Mouse (Mus musculus) midbrain, embryonic 12.5 days (tissue): ENCODE data around the gene Gal3st1. TPM values are rescaled to one million over a fixed set of nuclear protein-coding genes. Genes with fewer than 3 reads are reported as not detected.

ENCODE experiments used
- ATAC-seq: fragments of 200-750 bp; cut with Nextera tagmentation; 2 replicates; pipeline ENCODE4 v1.8.0; 2017; ENCODE audit warnings: low read depth, moderate TSS enrichment, moderate library complexity; ENCODE audit not compliant: low FRiP score
- H3K27ac ChIP-seq: fragments of 300-500 bp; sonication (generic); replicated peaks from 2 replicates; pipeline ENCODE4 v1.5.1; 2016; ENCODE audit warnings: mild to moderate bottlenecking
- H3K27me3 ChIP-seq: fragments of 300-500 bp; sonication (generic); 2 replicates; pipeline ENCODE4 v1.6.1; 2016; ENCODE audit warnings: mild to moderate bottlenecking
- H3K36me3 ChIP-seq: fragments of 300-500 bp; sonication (generic); 2 replicates; pipeline ENCODE4 v1.6.1; 2016
- H3K4me1 ChIP-seq: fragments of 300-500 bp; sonication (generic); 2 replicates; pipeline ENCODE4 v1.6.1; 2016
- H3K4me2 ChIP-seq: fragments of 300-500 bp; sonication (generic); replicated peaks from 2 replicates; pipeline ENCODE4 v1.6.1; 2016; ENCODE audit warnings: mild to moderate bottlenecking, moderate library complexity
- H3K4me3 ChIP-seq: fragments of 300-500 bp; sonication (generic); 2 replicates; pipeline ENCODE4 v1.5.1; 2016; ENCODE audit warnings: mild to moderate bottlenecking
- H3K9ac ChIP-seq: fragments of 300-500 bp; sonication (generic); replicated peaks from 2 replicates; pipeline ENCODE4 v1.6.1; 2016; ENCODE audit warnings: mild to moderate bottlenecking, moderate library complexity
- H3K9me3 ChIP-seq: fragments of 300-500 bp; sonication (generic); 2 replicates; pipeline ENCODE4 v1.6.1; 2016; ENCODE audit warnings: mild to moderate bottlenecking
- WGBS: fragments of 180-500 bp; shearing (Covaris S2); methylation state at CpG from one replicate; pipeline ENCODE4 v1.1.7; 2016; 5-methylcytosine and 5-hydroxymethylcytosine counted together
- polyA plus RNA-seq: library from polyadenylated mRNA; unstranded; fragments of >200 nt; fragmentation: Nextera tagmentation; extraction: Ambion mirVana; gene quantifications from 2 replicates; pipeline ENCODE4 v1.2.1, GENCODE M21; 2016

Gene Gal3st1
- polyA plus RNA-seq, 1 experiment from 2014 or later, result 0.80 TPM

- H3K27me3 ChIP-seq, result 0 out of 2 replicates have a peak, but pooled peaks cover 6% of the 10 kb centered on the region
- peaks cover 7% of the 10 kb centered on the region for H3K36me3 ChIP-seq
- under 1% methylated on average over 31 of the region's 31 CpGs for WGBS
- H3K4me1 ChIP-seq, result peaks cover 16% of the 10 kb centered on the region
- peak within 1 kb of the TSS; percentile 54 for H3K27ac ChIP-seq
- H3K9me3 ChIP-seq, result no peaks in the 10 kb centered on the region
- ATAC-seq, result peak; percentile 94
- peak within 1 kb of the TSS; percentile 76 for H3K9ac ChIP-seq
- peak within 1 kb of the TSS; percentile 90 for H3K4me2 ChIP-seq
- peak within 1 kb of the TSS; percentile 89 for H3K4me3 ChIP-seq
Measured at GRCm38 (mm10) chr11:3963610-3964415, 19.6 kb upstream of the Gal3st1 start, which contains the start of gene Pes1. Pes1 (plus strand) TSS chr11:3963975.

GRCm38 (mm10) chr11:3964416-3965172 is 18.8 kb upstream of the Gal3st1 start:
- no peaks in the 10 kb centered on the region for H3K9me3 ChIP-seq
- peak overlapping the region; percentile 76 for H3K9ac ChIP-seq
- peaks cover 16% of the 10 kb centered on the region for H3K4me1 ChIP-seq
- peaks cover 14% of the 10 kb centered on the region for H3K36me3 ChIP-seq
- H3K4me3 ChIP-seq, result peak overlapping the region; percentile 89
- no peak for ATAC-seq
- peak overlapping the region; percentile 90 for H3K4me2 ChIP-seq
- H3K27ac ChIP-seq, result no peak overlapping the region
- 15% methylated on average over 11 of the region's 11 CpGs for WGBS
- 0 out of 2 replicates have a peak, but pooled peaks cover 6% of the 10 kb centered on the region for H3K27me3 ChIP-seq

GRCm38 (mm10) chr11:3969837-3970236 is 13.6 kb upstream of the Gal3st1 start:
- Histone ChIP-seq H3K9me3 (no peaks in the 10 kb centered on the region), H3K4me1 (peaks cover 10% of the 10 kb centered on the region), H3K27ac (no peak overlapping the region), H3K9ac (no peak overlapping the region), H3K27me3 (no peaks in the 10 kb centered on the region), H3K4me2 (no peak overlapping the region), H3K36me3 (peaks cover 67% of the 10 kb centered on the region), H3K4me3 (no peak overlapping the region)
- ATAC-seq, result no peak
- 81% methylated on average over 3 of the region's 3 CpGs for WGBS

DNA sequence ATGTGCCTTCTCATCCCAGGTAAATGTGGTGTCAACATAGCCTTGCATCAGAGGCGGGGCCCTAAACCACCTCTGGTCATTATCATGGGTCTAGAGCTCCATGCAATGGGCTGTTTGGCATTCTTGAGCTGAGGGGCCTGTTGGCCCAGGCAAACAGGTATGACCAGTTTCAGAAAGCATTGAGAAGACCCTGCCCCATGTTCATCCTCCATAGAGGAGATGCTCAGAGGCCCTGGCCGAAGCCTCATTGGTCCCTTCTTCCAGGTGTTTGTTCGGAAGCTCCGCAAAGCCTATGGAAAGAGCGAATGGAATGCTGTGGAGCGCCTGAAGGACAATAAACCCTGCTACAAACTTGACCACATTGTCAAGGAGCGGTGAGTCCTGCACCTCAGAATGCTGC is 13.1 kb upstream of the Gal3st1 start:
- H3K4me2 ChIP-seq, result no peak overlapping the region
- H3K9ac ChIP-seq, result no peak overlapping the region
- H3K27me3 ChIP-seq, result no peaks in the 10 kb centered on the region
- H3K27ac ChIP-seq, result no peak overlapping the region
- WGBS, result 96% methylated on average over 7 of the region's 7 CpGs
- 0 out of 2 replicates have a peak, but pooled peaks cover 6% of the 10 kb centered on the region for H3K4me1 ChIP-seq
- H3K36me3 ChIP-seq, result peaks cover 72% of the 10 kb centered on the region
- no peak for ATAC-seq
- no peak overlapping the region for H3K4me3 ChIP-seq
- no peaks in the 10 kb centered on the region for H3K9me3 ChIP-seq

- ATAC-seq, result no peak
- Histone ChIP-seq H3K36me3 (peaks cover 98% of the 10 kb centered on the region), H3K4me3 (no peak overlapping the region), H3K27ac (no peak overlapping the region), H3K4me2 (no peak overlapping the region), H3K4me1 (no peaks in the 10 kb centered on the region), H3K9ac (no peak overlapping the region), H3K27me3 (no peaks in the 10 kb centered on the region), H3K9me3 (no peaks in the 10 kb centered on the region)
- 98% methylated on average over 7 of the region's 7 CpGs for WGBS
Measured at GRCm38 (mm10) chr11:3973081-3973480, 10.4 kb upstream of the Gal3st1 start.

GRCm38 (mm10) chr11:3974311-3974710 is 9.1 kb upstream of the Gal3st1 start:
- Histone ChIP-seq H3K4me1 (no peaks in the 10 kb centered on the region), H3K9me3 (no peaks in the 10 kb centered on the region), H3K27ac (no peak overlapping the region), H3K27me3 (no peaks in the 10 kb centered on the region), H3K4me2 (no peak overlapping the region), H3K4me3 (no peak overlapping the region), H3K9ac (no peak overlapping the region), H3K36me3 (peaks cover 100% of the 10 kb centered on the region)
- whole genome bisulfite sequencing, result 74% methylated on average over 3 of the region's 3 CpGs
- no peak for ATAC-seq

GRCm38 (mm10) chr11:3976678-3977077 is 6.8 kb upstream of the Gal3st1 start, which contains the start of gene 4930556J24Rik:
4930556J24Rik (minus strand) TSS chr11:3976778.
- WGBS, result 96% methylated on average over 6 of the region's 6 CpGs
- no peak within 1 kb of the TSS for H3K9ac ChIP-seq
- H3K36me3 ChIP-seq, result peaks cover 97% of the 10 kb centered on the region

GRCm38 (mm10) chr11:3978421-3978820 is 5.0 kb upstream of the Gal3st1 start:
- Histone ChIP-seq H3K27me3 (peaks cover 14% of the 10 kb centered on the region), H3K27ac (no peak overlapping the region), H3K4me1 (peaks cover 4% of the 10 kb centered on the region; the same call in 1 of the 2 replicates), H3K9ac (no peak overlapping the region), H3K36me3 (peaks cover 80% of the 10 kb centered on the region), H3K9me3 (no peaks in the 10 kb centered on the region), H3K4me3 (no peak overlapping the region), H3K4me2 (no peak overlapping the region)
- ATAC-seq, result no peak
- WGBS, result 97% methylated on average over 5 of the region's 5 CpGs

More at GRCm38 (mm10) chr11:3976678-3977077, 6.8 kb upstream of the Gal3st1 start, which contains the start of gene 4930556J24Rik:
- no peak within 1 kb of the TSS for H3K4me2 ChIP-seq
- no peak for ATAC-seq
- no peaks in the 10 kb centered on the region for H3K9me3 ChIP-seq
- no peaks in the 10 kb centered on the region for H3K27me3 ChIP-seq
- no peak within 1 kb of the TSS for H3K27ac ChIP-seq
- no peaks in the 10 kb centered on the region for H3K4me1 ChIP-seq
- no peak within 1 kb of the TSS for H3K4me3 ChIP-seq

DNA sequence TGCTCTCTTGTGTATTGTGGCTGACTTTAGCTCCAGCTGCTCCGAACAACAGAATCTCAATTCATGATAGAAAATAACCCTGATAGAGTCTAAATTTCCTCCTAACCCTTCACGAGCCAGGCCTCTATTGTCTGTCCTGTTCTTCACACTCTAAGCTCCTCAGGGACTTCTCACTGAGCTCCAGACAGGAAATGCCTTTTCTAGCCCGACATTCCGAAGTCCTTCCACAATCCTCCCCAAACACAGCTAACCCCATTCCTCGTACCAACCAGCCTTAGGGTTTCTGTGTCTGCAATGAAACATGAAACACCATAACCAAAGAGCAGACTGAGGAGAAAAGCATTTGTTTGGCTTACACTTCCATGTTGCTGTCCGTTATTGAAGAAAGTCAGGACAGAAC is 1.9 kb upstream of the Gal3st1 start:
- peaks cover 34% of the 10 kb centered on the region for H3K27me3 ChIP-seq
- no peak overlapping the region for H3K9ac ChIP-seq
- H3K27ac ChIP-seq, result no peak overlapping the region
- peaks cover 48% of the 10 kb centered on the region for H3K36me3 ChIP-seq
- peaks cover 9% of the 10 kb centered on the region; the same call in 1 of the 2 replicates for H3K4me1 ChIP-seq
- H3K4me3 ChIP-seq, result no peak overlapping the region
- 77% methylated on average over 6 of the region's 6 CpGs for whole genome bisulfite sequencing
- no peaks in the 10 kb centered on the region for H3K9me3 ChIP-seq
- H3K4me2 ChIP-seq, result no peak overlapping the region
- ATAC-seq, result no peak

GRCm38 (mm10) chr11:3982275-3983209 is 894 bp upstream of the Gal3st1 start:
- 0 out of 2 replicates have a peak overlapping the region, but pooled peaks have one; percentile 56 for H3K9ac ChIP-seq
- H3K36me3 ChIP-seq, result peaks cover 38% of the 10 kb centered on the region
- peaks cover 9% of the 10 kb centered on the region; the same call in 1 of the 2 replicates for H3K4me1 ChIP-seq
- WGBS, result 62% methylated on average over 7 of the region's 7 CpGs
- H3K9me3 ChIP-seq, result no peaks in the 10 kb centered on the region
- no peak for ATAC-seq
- peaks cover 34% of the 10 kb centered on the region for H3K27me3 ChIP-seq
- H3K4me3 ChIP-seq, result no peak overlapping the region
- no peak overlapping the region for H3K4me2 ChIP-seq
- H3K27ac ChIP-seq, result no peak overlapping the region
